In the genomic region with DNA sequence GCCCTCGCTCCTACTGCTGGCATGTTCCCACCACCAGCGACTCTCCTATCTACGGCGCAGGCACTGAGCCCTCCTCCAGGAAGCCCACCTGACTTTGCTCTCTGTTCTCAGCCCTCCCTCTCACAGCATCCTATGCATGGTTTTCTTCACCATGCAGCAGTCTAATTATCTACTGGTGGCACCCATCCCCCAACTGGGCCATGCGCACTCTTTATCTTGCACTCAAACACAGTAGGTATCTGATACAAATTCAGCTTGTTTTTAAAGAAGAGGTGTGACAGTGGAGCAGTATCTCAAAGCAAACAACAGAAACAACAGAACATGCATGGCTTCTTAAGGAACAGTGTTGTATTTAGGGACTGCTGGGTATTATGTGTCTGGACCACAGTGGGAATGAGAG, we compare ENCODE assay signal across 20 mouse cellular contexts. TPM values are rescaled to one million over a fixed set of nuclear protein-coding genes. Genes with fewer than 3 reads are reported as not detected.
DNase-seq lines count a peak whose midpoint lies in the region; ATAC-seq and TF ChIP-seq lines count a peak whose summit lies in the region.
"Had no signal": no experiment of that assay in that cellular context is flagged by ENCODE, and none has a peak within 500 bp of the region (broad histone marks: within the 10 kb centered on the region; RNA-seq: fewer than 3 reads in every experiment).

No protein-coding gene starts in this region.

- WGBS in liver, embryonic 14.5 days (ENCODE audit: insufficient replicate concordance), result 61% methylated on average over 5 of the region's 5 CpGs

- no peak for TF ChIP-seq CTCF in layer of hippocampus, adult 2 months (conservative IDR thresholded peaks at IDR 0.05)
- no peak for TF ChIP-seq CTCF in MEL (IDR thresholded peaks at IDR 0.05 in 2 of 3, conservative IDR thresholded peaks at IDR 0.05 in 1 of 3; ENCODE audit: control insufficient read depth in 1 of 3, insufficient read depth in 1 of 3, low read depth in 2 of 3, low read length in 3 of 3, poor library complexity in 1 of 3, severe bottlenecking in 1 of 3)
- TF ChIP-seq CTCF in liver, embryonic 14.5 days (IDR thresholded peaks at IDR 0.05; ENCODE audit: low read depth), result no peak

- H3K27ac ChIP-seq in layer of hippocampus, adult 2 months, result peak overlapping the region; percentile 3; the same call in 1 of the 2 replicates
- H3K27ac ChIP-seq in MEL (ENCODE audit: control insufficient read depth, low read depth, low read length), result no peak overlapping the region
- H3K27ac ChIP-seq in liver, embryonic 14.5 days, result no peak overlapping the region
- H3K27ac ChIP-seq: embryonic facial prominence, embryonic 12.5 days; forebrain, embryonic 15.5 days; heart, embryonic 15.5 days; hindbrain, embryonic 14.5 days had no signal

- peaks cover 4 to 6% of the 10 kb centered on the region in 2 experiments for H3K4me1 ChIP-seq in MEL (ENCODE audit: control insufficient read depth in 1 of 2, insufficient read depth in 2 of 2, low read length in 2 of 2)
- peaks cover 40 to 44% of the 10 kb centered on the region in 2 experiments for H3K4me1 ChIP-seq in liver, embryonic 14.5 days (replicated peaks; ENCODE audit: control insufficient read depth in 2 of 2, insufficient read depth in 2 of 2, low read length in 1 of 2)
- H3K4me1 ChIP-seq: forebrain, embryonic 15.5 days had no signal

- peaks cover 2 to 4% of the 10 kb centered on the region in 2 experiments; a peak in 3 of 4 replicates for H3K36me3 ChIP-seq in MEL (ENCODE audit: control insufficient read depth in 1 of 2, insufficient read depth in 2 of 2, low read length in 2 of 2)
- H3K36me3 ChIP-seq in liver, embryonic 14.5 days (replicated peaks; ENCODE audit: control insufficient read depth, insufficient read depth, low read depth), result peaks cover 18% of the 10 kb centered on the region

- no peak for TF ChIP-seq EP300 in MEL (IDR thresholded peaks at IDR 0.05; ENCODE audit: low read depth in 1 of 2, low read length in 2 of 2)
- TF ChIP-seq EP300 in liver, embryonic 14.5 days (IDR thresholded peaks at IDR 0.05; ENCODE audit: low read depth), result peak; percentile 51

- H3K79me2 ChIP-seq in MEL (ENCODE audit: control insufficient read depth, insufficient read depth, low read length, poor library complexity), result no peaks in the 10 kb centered on the region

- no peak overlapping the region for H3K9ac ChIP-seq in MEL (ENCODE audit: control insufficient read depth, low read depth, low read length, poor library complexity, severe bottlenecking)
- no peak overlapping the region; the same call in 1 of the 2 replicates for H3K9ac ChIP-seq in liver, embryonic 14.5 days (replicated peaks)
- H3K9ac ChIP-seq: embryonic facial prominence, embryonic 12.5 days; forebrain, embryonic 15.5 days; heart, embryonic 15.5 days; hindbrain, embryonic 14.5 days had no signal

- no peak for TF ChIP-seq POLR2A in MEL (IDR thresholded peaks at IDR 0.05; ENCODE audit: control insufficient read depth in 1 of 2, insufficient read depth in 1 of 2, low read depth in 1 of 2, low read length in 2 of 2, poor library complexity in 1 of 2)

- H3K9me3 ChIP-seq in MEL (replicated peaks; ENCODE audit: insufficient read depth, low read length), result no peaks in the 10 kb centered on the region
- no peaks in the 10 kb centered on the region for H3K9me3 ChIP-seq in liver, embryonic 14.5 days (ENCODE audit: control insufficient read depth, low read length)
- H3K9me3 ChIP-seq: embryonic facial prominence, embryonic 12.5 days; forebrain, embryonic 15.5 days; heart, embryonic 10.5 days; heart, embryonic 15.5 days had no signal

- no peak for DNase-seq in layer of hippocampus, adult 2 months (ENCODE audit: low spot score in 2 of 2)
- no peak for DNase-seq in layer of hippocampus, adult 8-10 months (ENCODE audit: low spot score in 2 of 2)
- DNase-seq in MEL (ENCODE audit: low read depth, low spot score), result no peak
- peak; percentile 19 for DNase-seq in c-Kit-positive CD71-positive TER-119-positive erythroid progenitor cells, embryonic 14.5 days (ENCODE audit: low spot score)
- peak in 2 of 3 experiments; percentile 36 to 42 for DNase-seq in liver, embryonic 14.5 days (ENCODE audit: low read depth in 3 of 3, low spot score in 3 of 3)
- no peak for DNase-seq in ovary, adult 18-20 months (ENCODE audit: low spot score)
- no peak for DNase-seq in adipocyte (ENCODE audit: low spot score)
- DNase-seq: adrenal gland, postnatal 14 days; cerebellum, adult 11 months; cerebellum, adult 9-10 months; gastrocnemius, postnatal 36 days; heart, adult 11 months; heart, postnatal 14 days had no signal

- no peak overlapping the region for H3K4me3 ChIP-seq in layer of hippocampus, adult 2 months
- H3K4me3 ChIP-seq in MEL (ENCODE audit: control insufficient read depth in 1 of 2, insufficient read depth in 1 of 2, low read depth in 2 of 2, low read length in 2 of 2), result no peak overlapping the region
- no peak overlapping the region for H3K4me3 ChIP-seq in liver, embryonic 14.5 days (ENCODE audit: insufficient read depth in 1 of 2, low read depth in 2 of 2, low read length in 2 of 2)
- H3K4me3 ChIP-seq: embryonic facial prominence, embryonic 12.5 days; forebrain, embryonic 15.5 days; heart, embryonic 10.5 days; heart, embryonic 15.5 days had no signal

- TF ChIP-seq RAD21 in MEL (IDR thresholded peaks at IDR 0.05; ENCODE audit: low read depth, low read length), result no peak

- peak; percentile 63 for ATAC-seq in liver, embryonic 14.5 days (ENCODE audit: insufficient read depth)
- ATAC-seq in cerebellum, adult (ENCODE audit: insufficient number of reproducible peaks, low FRiP score, low TSS enrichment), result no peak
- ATAC-seq: forebrain, embryonic 15.5 days had no signal

- peak overlapping the region; percentile 5 for H3K4me2 ChIP-seq in liver, embryonic 14.5 days (ENCODE audit: low read depth)
- H3K4me2 ChIP-seq: embryonic facial prominence, embryonic 12.5 days; forebrain, embryonic 15.5 days; heart, embryonic 15.5 days; hindbrain, embryonic 14.5 days had no signal

- no peaks in the 10 kb centered on the region for H3K27me3 ChIP-seq in MEL (ENCODE audit: control insufficient read depth in 1 of 2, insufficient read depth in 2 of 2, low read length in 2 of 2)
- H3K27me3 ChIP-seq in liver, embryonic 14.5 days (ENCODE audit: control insufficient read depth, insufficient read depth, low read length), result no peaks in the 10 kb centered on the region
- H3K27me3 ChIP-seq: CH12.LX; embryonic facial prominence, embryonic 12.5 days; forebrain, embryonic 15.5 days; heart, embryonic 15.5 days had no signal

TF ChIP-seq in MEL, 35 proteins besides CTCF, POLR2A, EP300 and RAD21:
- TF ChIP-seq TBP (IDR thresholded peaks at IDR 0.05; ENCODE audit: low read depth, low read length), result no peak
- 0 out of 2 replicates have a peak, but pooled peaks have one; percentile 18 for TF ChIP-seq SIN3A (IDR thresholded peaks at IDR 0.05; ENCODE audit: low read length)
- no peak for TF ChIP-seq HCFC1 (IDR thresholded peaks at IDR 0.05; ENCODE audit: low read depth, low read length)
- TF ChIP-seq GATA1 (IDR thresholded peaks at IDR 0.05; ENCODE audit: low read depth, low read length), result peak; percentile 24; the same call in 1 of the 2 replicates
- no peak for TF ChIP-seq RCOR1 (IDR thresholded peaks at IDR 0.05; ENCODE audit: low read depth, low read length)

RNA-seq across cellular contexts. Expression of a gene that starts 43.5 kb away (rescaled TPM):
- total RNA-seq in layer of hippocampus, adult 2 months (2021), result 10 to 100 TPM; 88.7 to 94.3 TPM
- total RNA-seq in layer of hippocampus, adult 8-10 months (2022), result 10 to 100 TPM; 79.7 to 96.9 (median 88.7) TPM
- total RNA-seq in MEL (2012; rRNA removed), result 45.3 and 51.7 TPM in 2 replicates
- 10 to 100 TPM in 1 of 2 experiments, not detected in 1; 44.4 TPM for polyA plus RNA-seq in MEL (2012; ENCODE audit: insufficient read depth in 1 of 2, insufficient read length in 2 of 2, low read depth in 1 of 2, low replicate concordance in 2 of 2, missing spikeins in 1 of 2)
- polyA plus RNA-seq in liver, embryonic 14.5 days (2012; rRNA removed), result 13.0 and 18.6 TPM in 2 replicates
- polyA plus RNA-seq in liver, embryonic 14.5 days (2014; fragmentation: Nextera tagmentation; extraction: Ambion mirVana), result 23.6 and 28.4 TPM in 2 replicates

RNA-seq across cellular contexts. Expression of a gene that starts 43.7 kb away (rescaled TPM):
- total RNA-seq in layer of hippocampus, adult 2 months (2021), result 10 to 100 TPM; 29.0 to 35.2 TPM
- total RNA-seq in layer of hippocampus, adult 8-10 months (2022), result 10 to 100 TPM; 27.6 to 42.0 (median 35.2) TPM
- total RNA-seq in MEL (2012; rRNA removed), result 2.6 and 3.1 TPM in 2 replicates
- polyA plus RNA-seq in MEL (2012; ENCODE audit: insufficient read depth in 1 of 2, insufficient read length in 2 of 2, low read depth in 1 of 2, low replicate concordance in 2 of 2, missing spikeins in 1 of 2), result 100 to 1,000 TPM in 1 of 2 experiments, 10 to 100 TPM in 1; 33.7 to 124 TPM
- polyA plus RNA-seq in liver, embryonic 14.5 days (2012; rRNA removed), result 9.6 and 10.9 TPM in 2 replicates
- polyA plus RNA-seq in liver, embryonic 14.5 days (2014; fragmentation: Nextera tagmentation; extraction: Ambion mirVana), result 10.2 and 12.6 TPM in 2 replicates

Comparison
In these comparisons a context has a peak if more than half of its experiments do, and no peak if none do; other contexts are left out.
1. DNase-seq: peak in c-Kit-positive CD71-positive TER-119-positive erythroid progenitor cells, embryonic 14.5 days (single experiment) and liver, embryonic 14.5 days (2 of 3); none in layer of hippocampus, adult 2 months (0 of 2), layer of hippocampus, adult 8-10 months (0 of 2), MEL (single experiment), ovary, adult 18-20 months (single experiment) and adipocyte (single experiment).